Mouse (Mus musculus) adrenal gland, postnatal 0 days (tissue): ENCODE measurements around the gene Usp18. TPM values are rescaled to one million over a fixed set of nuclear protein-coding genes. Genes with fewer than 3 reads are reported as not detected.

Experiments used
- polyA plus RNA-seq: library from polyadenylated mRNA; unstranded; fragments of >200 nt; fragmentation: Nextera tagmentation; extraction: Ambion mirVana; gene quantifications from 2 replicates; pipeline ENCODE4 v1.2.1, GENCODE M21; 2015

Usp18 gene
- polyA plus RNA-seq = 8.4 and 11.6 TPM in 2 replicates

DNA sequence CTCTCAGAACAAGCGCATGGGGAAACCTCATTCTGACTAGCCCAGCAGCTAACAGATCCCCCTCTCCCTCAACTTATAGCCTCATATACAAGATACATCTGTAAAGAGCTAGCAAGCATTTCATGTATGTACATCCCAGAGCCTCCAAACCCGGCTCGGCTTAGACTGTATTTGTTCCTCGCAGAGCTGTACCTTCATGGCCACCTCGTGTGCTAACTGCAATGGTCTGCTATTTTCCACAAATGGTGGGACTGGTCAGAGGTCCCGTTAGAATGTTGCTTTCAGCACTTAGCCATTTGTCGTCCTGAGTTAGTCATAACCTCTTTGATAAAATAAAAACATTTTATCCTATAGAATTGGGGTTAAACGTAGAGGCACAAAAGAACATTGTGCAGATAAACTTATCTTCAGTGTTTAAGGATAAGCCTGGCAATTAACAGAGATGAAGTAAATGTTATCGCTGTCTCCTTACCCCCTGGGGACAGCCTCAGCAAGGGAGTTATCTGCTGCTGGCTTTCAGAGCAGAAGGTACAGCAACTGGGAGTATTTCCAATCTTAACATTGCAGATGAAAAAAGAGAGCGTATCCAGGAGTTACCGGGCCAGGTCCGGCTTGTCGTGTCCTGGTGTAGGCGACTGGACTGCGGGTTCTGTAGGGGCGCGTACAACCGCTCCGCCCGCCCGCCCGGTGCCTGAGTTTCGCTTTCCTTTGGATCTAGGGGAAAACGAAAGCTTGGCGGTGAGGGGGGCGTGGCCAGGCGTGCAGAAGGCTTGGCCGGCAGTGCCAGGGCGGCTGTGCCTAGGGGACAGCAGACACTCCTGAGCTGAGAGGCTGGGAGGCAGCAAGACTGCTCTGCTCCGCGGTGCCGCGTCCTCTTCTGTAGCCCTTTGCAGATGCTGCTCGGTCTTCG, at the start of gene Usp18:
TSS of gene Usp18 (plus strand) at position 780 of the 910 bp plus-strand sequence.

GRCm38 (mm10) chr6:121210149-121210925, 35.4 kb upstream of the Usp18 start, which contains the start of gene Tuba8:
TSS of gene Tuba8 (plus strand) at chr6:121210696.

DNA sequence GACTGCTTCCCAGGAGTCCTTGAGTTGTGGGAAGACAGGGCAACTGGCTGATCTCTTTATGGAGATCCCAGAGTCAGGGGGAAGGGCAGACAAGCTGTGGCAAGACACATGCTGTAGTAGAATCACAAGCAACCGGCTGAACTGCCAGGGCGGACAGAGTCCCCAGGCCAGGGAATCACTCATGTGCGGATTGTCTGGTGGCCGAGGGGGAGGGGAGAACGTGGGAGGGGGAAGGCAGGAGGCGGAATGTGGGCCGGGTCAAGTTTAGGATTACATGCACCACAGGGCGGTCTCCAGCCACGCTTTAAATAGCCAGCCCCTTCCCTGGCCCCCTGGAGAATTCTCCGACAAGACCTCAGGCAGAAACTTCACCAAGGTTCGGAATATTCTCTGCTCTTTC, 54.2 kb downstream of the Usp18 start, which contains the start of gene Slc6a13:
TSS of gene Slc6a13 (plus strand) at position 274 of the 400 bp plus-strand sequence.

Other genes starting within 250 kb of the Usp18 start
- 6.7 and 8.1 TPM in 2 replicates for gene Mical3, start 114.9 kb upstream of the Usp18 start, polyA plus RNA-seq
- 4.0 and 5.6 TPM in 2 replicates for gene Pex26, start 62.2 kb upstream of the Usp18 start, polyA plus RNA-seq
- gene Tuba8, start 35.2 kb upstream of the Usp18 start, polyA plus RNA-seq = 1.3 and 2.5 TPM in 2 replicates
- gene Slc6a13, start 54.3 kb downstream of the Usp18 start, polyA plus RNA-seq = 2.7 and 3.7 TPM in 2 replicates
- gene Slc6a12, start 97.2 kb downstream of the Usp18 start, polyA plus RNA-seq = 0.72 and 1.4 TPM in 2 replicates
- 0.90 and 1.4 TPM in 2 replicates for gene Iqsec3, start 227.8 kb downstream of the Usp18 start, polyA plus RNA-seq